Mouse (Mus musculus) liver, adult (tissue): ENCODE measurements around the gene Rgs3.

ENCODE experiments used
- GATA4 ChIP-seq: IDR thresholded peaks from 2 replicates; pipeline ENCODE4 v1.6.1; 2014; ENCODE audit warnings: mild to moderate bottlenecking, low read length; ENCODE audit not compliant: insufficient replicate concordance

Rgs3 gene

DNA sequence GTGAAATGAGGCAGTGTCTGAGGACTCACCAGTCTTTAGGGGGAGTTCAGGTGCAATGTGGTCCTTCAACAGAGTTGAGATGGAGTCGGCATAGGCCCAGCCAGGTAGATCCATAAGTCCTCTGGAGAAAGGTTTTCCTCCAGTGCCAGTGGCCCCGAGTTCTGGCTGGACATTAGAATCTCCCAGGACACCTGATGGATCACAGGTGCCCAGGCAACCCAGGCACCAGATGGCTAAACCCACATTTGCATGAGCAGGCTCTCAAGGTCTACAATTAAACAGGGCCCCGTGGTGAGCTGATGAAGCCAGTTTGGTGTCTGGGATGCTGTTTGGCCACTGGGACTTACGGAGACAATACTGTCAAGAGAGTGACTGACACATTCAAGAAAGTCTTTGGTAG, 49.7 kb downstream of the Rgs3 start:
- TF ChIP-seq GATA4: no peak

GRCm38 (mm10) chr4:62610142-62610675, 50.6 kb downstream of the Rgs3 start:
- TF ChIP-seq GATA4: no peak

DNA sequence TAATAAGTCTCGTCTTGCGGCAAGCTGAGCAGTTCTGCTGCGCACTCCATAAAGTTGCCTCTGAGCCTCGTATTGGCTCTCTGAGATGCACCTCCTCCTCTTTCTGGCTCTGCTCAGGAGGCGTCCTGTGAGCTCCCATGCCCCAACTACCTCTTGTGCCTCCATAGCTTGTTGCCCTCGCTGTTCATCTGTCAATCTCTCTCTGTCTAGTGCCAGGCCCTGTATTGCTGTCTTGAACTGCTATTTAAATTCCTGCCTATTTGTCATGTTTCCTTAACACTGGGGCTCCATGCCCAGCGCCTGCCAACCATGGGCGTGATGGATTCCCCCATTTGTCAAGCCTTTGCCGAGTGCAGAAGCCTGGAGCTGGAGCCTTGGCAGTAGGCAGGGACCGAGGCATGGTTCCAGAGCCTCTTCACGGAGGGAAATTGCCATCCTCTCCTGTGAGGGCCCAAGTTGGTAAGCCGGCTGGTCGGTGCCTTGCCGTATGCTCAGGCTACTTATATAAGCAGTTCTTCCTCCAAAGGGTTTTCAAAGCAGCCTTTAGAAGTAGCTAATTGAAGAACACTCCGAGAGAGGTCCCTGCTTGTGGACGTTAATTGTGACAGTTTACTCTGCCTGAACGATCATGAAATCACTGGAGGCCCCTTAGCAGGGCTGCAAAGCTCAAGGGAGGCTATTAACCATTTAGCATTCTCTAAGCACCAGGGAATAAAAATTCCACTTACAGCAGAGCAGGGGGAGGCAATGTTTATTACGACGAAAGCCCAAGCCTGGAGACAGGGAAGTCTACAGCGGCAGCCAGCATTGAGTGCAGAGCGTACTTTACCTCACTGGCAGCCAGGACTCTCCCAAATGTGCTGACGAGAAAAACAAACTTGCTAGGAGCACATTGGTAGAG, 53.2 kb downstream of the Rgs3 start:
- no peak for TF ChIP-seq GATA4

DNA sequence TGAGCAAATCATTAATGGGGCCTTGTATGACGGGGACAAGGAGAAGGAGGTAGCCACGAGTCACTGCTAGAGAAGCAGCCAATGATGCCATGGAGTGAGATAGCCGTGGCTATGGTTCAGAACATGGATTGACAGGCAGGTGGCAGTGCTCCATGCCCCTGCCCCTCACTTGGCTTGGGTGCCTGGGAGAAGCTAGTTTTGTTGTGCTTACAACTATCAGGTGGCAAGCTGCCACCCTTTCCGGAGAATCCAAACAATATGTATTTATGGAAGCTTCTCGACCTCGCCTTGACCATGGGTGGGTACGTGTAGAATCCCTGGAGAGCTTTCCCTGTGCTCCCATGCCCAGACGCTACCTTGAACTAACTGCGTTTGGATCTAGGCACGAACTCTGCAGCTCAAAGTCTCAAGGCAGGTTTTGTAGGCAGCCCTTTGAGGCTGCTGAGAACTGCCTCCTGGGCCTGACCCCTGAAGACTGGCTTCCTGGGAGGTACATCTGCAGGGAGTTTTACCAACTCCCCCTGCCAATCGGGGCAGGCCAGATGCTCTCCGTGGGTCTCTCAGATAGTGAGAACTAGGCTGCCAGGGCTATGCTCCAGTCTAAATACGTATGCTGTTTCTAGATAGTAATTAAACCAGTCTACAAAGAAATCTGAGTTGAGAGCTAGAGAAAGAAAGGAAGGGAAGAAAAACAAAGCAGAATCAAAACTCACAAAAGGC, 54.2 kb downstream of the Rgs3 start:
- no peak for TF ChIP-seq GATA4

GRCm38 (mm10) chr4:62617856-62618440, 58.3 kb downstream of the Rgs3 start:
- no peak for TF ChIP-seq GATA4

DNA sequence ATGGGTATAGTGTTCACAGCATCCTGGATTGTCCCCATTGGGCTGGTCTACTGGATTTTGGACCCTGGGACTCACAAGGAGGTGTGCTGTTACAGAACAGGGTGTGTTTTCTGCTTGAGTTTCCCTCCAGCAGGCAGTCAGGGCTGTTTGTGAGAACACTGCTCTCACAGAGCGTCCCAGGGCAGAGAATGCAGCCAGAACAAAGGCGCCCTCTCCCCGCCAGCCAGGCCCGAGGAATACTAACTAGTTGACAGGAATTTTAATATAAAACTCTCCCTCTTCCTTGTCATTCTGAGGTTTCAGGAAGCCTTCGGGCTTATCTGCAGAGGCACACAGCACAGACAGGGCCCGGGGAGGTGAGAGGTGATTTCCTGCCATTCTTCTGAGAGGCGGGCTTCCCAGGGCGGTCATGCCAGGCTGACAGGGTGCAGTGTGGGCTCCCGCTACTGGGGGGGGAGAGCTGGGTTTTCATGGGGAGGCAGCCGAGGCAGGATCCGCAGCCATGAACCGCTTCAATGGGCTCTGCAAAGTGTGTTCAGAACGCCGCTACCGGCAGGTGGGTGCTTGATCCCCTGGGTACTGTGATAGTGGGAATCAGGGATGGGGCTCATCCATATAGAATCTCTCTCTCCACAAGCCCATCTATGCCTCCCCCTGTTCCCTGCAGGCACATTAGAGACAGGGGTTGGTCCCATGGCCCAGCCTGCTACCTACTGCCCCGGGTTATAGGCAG, 59.8 kb downstream of the Rgs3 start:
- TF ChIP-seq GATA4: peak; percentile 98; the same call in 1 of the 2 replicates

GRCm38 (mm10) chr4:62619965-62620244, 60.3 kb downstream of the Rgs3 start:
- no peak for TF ChIP-seq GATA4

GRCm38 (mm10) chr4:62621151-62621550, 61.5 kb downstream of the Rgs3 start:
- no peak for TF ChIP-seq GATA4

- no peak for TF ChIP-seq GATA4
These were observed 62.4 kb downstream of the Rgs3 start for GRCm38 (mm10) chr4:62621880-62622675.

DNA sequence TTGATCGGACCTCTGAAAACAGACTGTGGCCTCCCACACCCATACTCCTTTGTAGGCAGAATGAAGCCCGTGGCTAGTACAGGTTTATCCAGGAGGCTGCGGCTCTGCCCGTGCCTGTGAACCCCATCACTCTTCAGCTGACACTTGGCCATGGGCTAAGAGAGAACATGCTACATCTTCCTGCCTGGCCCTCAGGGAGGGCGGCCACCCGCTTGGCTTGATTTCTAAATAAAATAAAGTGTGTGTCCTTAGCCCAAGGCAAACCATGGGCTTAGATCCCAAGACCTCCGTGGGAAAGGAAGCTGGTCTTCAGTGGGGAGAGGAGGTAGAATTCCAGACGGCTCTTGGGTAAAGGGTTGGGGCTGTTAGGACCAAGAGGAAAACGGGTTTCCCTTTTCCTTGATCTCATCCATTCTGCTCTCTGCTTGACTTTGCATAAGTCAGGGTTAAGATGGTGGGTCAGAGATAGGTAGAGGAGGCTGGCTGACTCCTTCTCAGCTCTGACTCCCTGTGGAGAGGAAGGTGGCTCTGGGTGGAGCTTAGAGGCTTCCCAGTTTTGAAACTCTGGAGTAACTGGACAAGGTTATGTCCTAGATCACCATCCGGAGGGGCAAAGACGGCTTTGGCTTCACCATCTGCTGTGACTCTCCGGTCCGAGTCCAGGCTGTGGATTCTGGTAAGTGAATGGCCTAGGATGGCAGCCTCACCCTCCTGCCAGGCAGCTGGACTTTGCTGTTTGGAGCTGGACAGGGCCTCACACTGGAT, 63.8 kb downstream of the Rgs3 start:
- no peak for TF ChIP-seq GATA4

DNA sequence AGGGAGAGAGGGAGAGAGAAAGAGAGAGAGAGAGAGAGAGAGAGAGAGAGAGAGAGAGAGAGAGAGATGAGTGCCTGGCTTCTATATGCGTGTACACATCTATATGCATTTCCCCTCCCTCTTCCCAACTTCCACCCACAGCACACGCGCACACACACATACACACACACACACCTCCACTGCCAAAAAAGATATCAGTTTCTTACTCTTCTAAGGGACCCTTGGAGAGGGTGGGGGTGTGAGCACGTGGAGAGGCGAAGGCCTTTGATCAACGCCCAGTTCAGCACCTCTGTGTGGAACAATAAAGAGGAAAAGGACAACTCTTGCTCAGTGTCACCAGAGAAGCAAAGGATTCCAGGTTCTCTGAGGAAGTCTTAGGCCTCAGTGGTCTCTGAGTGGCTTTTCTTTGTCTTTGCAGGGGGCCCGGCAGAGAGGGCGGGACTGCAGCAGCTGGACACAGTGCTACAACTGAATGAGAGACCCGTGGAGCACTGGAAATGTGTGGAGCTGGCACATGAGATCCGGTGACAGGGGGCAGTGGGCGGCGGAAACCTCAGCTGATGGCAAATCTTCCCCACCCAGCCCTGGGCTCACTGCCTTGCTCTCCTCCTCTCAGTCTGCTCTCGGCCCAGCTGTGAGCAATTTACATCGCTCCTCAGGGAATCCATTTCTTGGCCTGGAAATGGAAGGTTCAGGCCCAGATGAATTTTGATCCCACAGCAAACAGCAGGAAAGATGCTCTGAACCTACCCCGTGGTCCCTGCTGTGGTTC, 65.2 kb downstream of the Rgs3 start:
- no peak for TF ChIP-seq GATA4

- no peak for TF ChIP-seq GATA4
These were observed 65.9 kb downstream of the Rgs3 start for GRCm38 (mm10) chr4:62625451-62626061.
